Mouse (Mus musculus) thymus, postnatal 14 days (tissue): ENCODE results near the gene Clec4a4.
"Not testable (repeated sequence)": the region's sequence is repeated elsewhere in the genome, so short reads cannot be mapped to it uniquely, and the experiment has no call there.

Source experiments
- DNase-seq: peaks from one replicate; pipeline ENCODE4 v3.0.0; 2021

Gene Clec4a4

GRCm38 (mm10) chr6:122989876-122990437, at the start of gene Clec4a4:
Gene Clec4a4, plus strand, starts transcription at chr6:122990367.
- no peak for DNase-seq

GRCm38 (mm10) chr6:122946760-122947159, 43.4 kb upstream of the Clec4a4 start:
- no peak for DNase-seq

- DNase-seq, result no peak
Observed at GRCm38 (mm10) chr6:122952401-122952800, 37.8 kb upstream of the Clec4a4 start, which contains the start of gene Clec4a3. Gene Clec4a3, plus strand, starts transcription at chr6:122952515.

GRCm38 (mm10) chr6:122964562-122964961, 25.6 kb upstream of the Clec4a4 start:
- DNase-seq, result no peak

DNA sequence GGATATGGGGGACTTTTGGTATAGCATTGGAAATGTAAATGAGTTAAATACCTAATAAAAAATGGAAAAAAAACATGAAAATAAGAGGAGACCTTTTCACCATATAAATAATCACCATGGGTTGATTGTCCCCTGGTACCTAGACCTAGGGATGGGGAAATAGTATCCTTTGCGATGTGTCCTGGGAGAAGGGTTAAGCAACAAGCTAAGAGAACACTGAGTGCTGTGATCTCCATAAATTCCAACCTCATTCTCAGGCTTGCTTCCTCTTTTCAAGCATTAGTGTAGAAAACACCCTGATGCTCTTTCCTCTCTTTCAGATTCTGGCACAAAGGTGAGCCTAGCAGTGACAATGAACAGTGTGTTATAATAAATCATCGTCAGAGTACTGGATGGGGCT, 21.1 kb upstream of the Clec4a4 start:
- DNase-seq, result no peak

GRCm38 (mm10) chr6:123004696-123005095, 14.5 kb downstream of the Clec4a4 start:
- not testable (repeated sequence) for DNase-seq

DNA sequence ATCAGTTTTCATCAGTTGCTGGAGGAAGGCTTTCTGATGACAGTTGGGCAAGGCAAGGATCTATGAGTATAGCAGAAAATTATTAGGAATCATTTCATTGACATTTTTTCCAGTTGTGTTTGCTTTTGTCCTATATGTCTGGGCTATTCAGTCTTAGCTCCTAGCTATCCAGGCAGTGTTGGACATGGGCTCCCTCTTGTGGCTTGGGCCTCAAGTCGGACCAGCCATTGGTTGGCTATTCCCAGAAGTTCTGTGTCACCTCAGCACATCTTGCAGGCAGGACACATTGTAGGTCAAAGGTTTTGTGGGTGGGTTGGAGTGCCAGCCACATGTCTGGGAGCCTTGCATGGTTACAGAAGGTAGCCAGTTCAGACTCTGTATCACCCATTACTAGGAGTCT, 15.4 kb downstream of the Clec4a4 start:
- DNase-seq, result no peak

- DNase-seq, result no peak
Observed at GRCm38 (mm10) chr6:123049742-123050372, 59.7 kb downstream of the Clec4a4 start, which contains the start of gene Clec4b1. Gene Clec4b1, plus strand, starts transcription at chr6:123049962.
